Mouse (Mus musculus): ENCODE results near the gene Cpt1b.

- TF ChIP-seq USF1 (IDR thresholded peaks at IDR 0.05; ENCODE audit: low read depth) (peak; percentile 83), CEBPB (IDR thresholded peaks at IDR 0.05; ENCODE audit: insufficient read depth, poor library complexity, severe bottlenecking) (no peak), POLR2A (IDR thresholded peaks at IDR 0.05; ENCODE audit: insufficient read length, low read depth) (peak; percentile 72), E2F4 (IDR thresholded peaks at IDR 0.05; ENCODE audit: insufficient read depth) (no peak), MYOG (IDR thresholded peaks at IDR 0.05; ENCODE audit: control insufficient read depth in 1 of 3, insufficient read depth in 1 of 3, insufficient read length in 2 of 3, low read depth in 2 of 3) (peak in 2 of 3 experiments; percentile 6 to 54), POLR2AphosphoS2 (IDR thresholded peaks at IDR 0.05; ENCODE audit: insufficient read length, low read depth) (no peak), TCF12 (IDR thresholded peaks at IDR 0.05; ENCODE audit: insufficient read depth, poor library complexity, severe bottlenecking) (no peak), MAX (IDR thresholded peaks at IDR 0.05; ENCODE audit: low read depth) (peak; percentile 82), REST (IDR thresholded peaks at IDR 0.05; ENCODE audit: insufficient read depth, insufficient read length) (no peak)
Measured at GRCm38 (mm10) chr15:89373762-89374248, 51.9 kb downstream of the Cpt1b start, which contains the start of gene Sco2.
